Mouse (Mus musculus): ENCODE data around the gene Tmbim1. TPM values are rescaled to one million over a fixed set of nuclear protein-coding genes. Genes with fewer than 3 reads are reported as not detected.

Gene Tmbim1
- polyA plus RNA-seq, 1 experiment from 2014 or later = 18.8 TPM

DNA sequence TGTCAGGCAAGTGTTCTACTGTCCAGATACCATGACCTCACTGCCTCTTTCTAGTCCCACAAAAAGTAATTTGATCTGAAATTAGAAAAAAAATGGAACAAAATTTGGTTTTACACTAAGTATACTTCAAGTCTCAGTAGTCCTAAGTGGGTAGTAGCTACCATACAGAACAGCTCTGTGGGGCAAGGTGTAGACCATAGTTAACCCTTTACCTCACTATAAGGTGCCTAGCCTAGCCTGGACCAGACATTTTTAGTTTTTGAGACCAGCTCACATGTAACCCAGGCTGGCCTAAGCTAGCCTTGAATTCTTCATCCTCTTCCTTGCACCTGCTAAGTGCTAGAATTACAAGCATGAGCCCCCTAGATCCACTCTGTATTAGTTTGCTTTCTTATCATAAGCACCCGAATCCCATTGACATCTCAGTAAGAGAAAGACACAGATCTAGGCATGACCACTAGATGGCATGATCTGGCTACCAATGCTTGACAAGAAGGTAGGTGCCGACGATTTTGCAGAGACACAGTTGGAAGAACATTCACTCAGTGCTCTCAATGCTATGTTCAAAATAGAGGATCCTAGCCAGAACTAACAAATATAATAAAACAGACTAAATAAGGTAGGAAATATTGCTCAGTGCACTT, 7.7 kb upstream of the Tmbim1 start:
- ATAC-seq (ENCODE audit: low read depth) = 0 out of 2 replicates have a peak, but pooled peaks have one; percentile 27
- Histone ChIP-seq H3K9me3 (replicated peaks; ENCODE audit: control insufficient read depth, low read length) (no peaks in the 10 kb centered on the region), H3K4me1 (ENCODE audit: control insufficient read depth, low read depth, low read length) (peaks cover 3% of the 10 kb centered on the region), H3K27ac (ENCODE audit: low read length) (no peak overlapping the region), H3K36me3 (ENCODE audit: control insufficient read depth, insufficient read depth) (no peaks in the 10 kb centered on the region), H3K4me2 (ENCODE audit: low read depth, low read length) (no peak overlapping the region), H3K9ac (ENCODE audit: low read depth, low read length) (no peak overlapping the region), H3K27me3 (ENCODE audit: control insufficient read depth, insufficient read depth, low read depth, low read length) (no peaks in the 10 kb centered on the region), H3K4me3 (ENCODE audit: low read depth, low read length) (no peak overlapping the region)
- WGBS (ENCODE audit: insufficient replicate concordance) = 2% methylated on average over 3 of the region's 3 CpGs

- H3K9me3 ChIP-seq (replicated peaks; ENCODE audit: control insufficient read depth, low read length) = no peaks in the 10 kb centered on the region
- H3K4me1 ChIP-seq (ENCODE audit: control insufficient read depth, low read depth, low read length) = peaks cover 17% of the 10 kb centered on the region
- H3K36me3 ChIP-seq (ENCODE audit: control insufficient read depth, insufficient read depth) = no peaks in the 10 kb centered on the region
- no peak overlapping the region for H3K9ac ChIP-seq (ENCODE audit: low read depth, low read length)
- no peak overlapping the region for H3K27ac ChIP-seq (ENCODE audit: low read length)
- ATAC-seq (ENCODE audit: low read depth) = 0 out of 2 replicates have a peak, but pooled peaks have one; percentile 16
- 32% methylated on average over 3 of the region's 3 CpGs for WGBS (ENCODE audit: insufficient replicate concordance)
- no peaks in the 10 kb centered on the region for H3K27me3 ChIP-seq (ENCODE audit: control insufficient read depth, insufficient read depth, low read depth, low read length)
- no peak overlapping the region for H3K4me3 ChIP-seq (ENCODE audit: low read depth, low read length)
- H3K4me2 ChIP-seq (ENCODE audit: low read depth, low read length) = no peak overlapping the region
These were observed 4.3 kb upstream of the Tmbim1 start for GRCm38 (mm10) chr1:74309767-74310166.

DNA sequence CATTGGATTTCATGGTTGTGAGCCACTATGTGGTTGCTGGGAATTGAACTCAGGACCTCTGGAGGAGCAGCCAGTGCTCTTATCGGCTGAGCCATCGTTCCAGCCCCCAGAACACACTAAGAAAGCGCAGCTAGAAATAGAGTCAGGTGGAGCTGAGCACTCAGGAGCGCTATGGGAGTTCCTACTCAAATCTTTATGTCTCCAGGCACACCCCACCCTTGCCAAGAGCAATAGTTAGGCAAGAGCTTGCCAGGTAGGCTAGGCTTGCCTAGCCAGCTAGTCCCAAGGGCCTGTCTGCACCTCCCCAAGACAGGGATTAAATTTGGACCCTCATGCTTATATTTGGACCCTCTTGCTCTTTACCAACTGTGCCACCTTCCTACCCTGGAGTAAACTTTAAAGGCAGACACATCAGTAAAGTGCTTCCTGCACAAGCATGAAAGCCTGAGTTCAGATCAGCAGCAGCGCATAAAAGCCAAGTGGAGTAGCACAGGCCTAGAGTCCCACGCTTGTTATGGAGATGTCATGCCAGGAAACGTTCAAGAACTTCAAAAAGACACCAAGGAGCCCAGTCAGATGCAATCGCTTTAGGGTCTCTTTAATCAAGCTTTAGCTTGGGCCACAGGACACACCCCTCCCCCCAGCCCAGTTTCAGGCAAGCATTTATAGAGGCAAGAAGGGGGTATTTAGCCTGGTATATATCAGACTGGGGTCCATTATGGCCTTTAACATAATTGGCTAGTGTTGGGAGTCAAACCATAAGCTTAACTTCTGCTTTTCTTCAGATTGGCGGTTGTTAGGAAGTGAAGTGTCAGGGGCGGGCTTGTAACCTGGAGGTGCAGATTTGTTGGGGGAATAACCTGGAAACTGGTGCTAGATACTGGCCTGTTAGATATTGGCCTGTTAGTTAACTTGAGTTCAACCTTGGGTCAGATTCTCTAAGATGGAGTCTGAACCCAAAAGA, 2.9 kb upstream of the Tmbim1 start:
- Histone ChIP-seq H3K27ac (ENCODE audit: low read length) (no peak overlapping the region), H3K4me1 (ENCODE audit: control insufficient read depth, low read depth, low read length) (peaks cover 27% of the 10 kb centered on the region), H3K36me3 (ENCODE audit: control insufficient read depth, insufficient read depth) (no peaks in the 10 kb centered on the region), H3K9ac (ENCODE audit: low read depth, low read length) (no peak overlapping the region), H3K4me2 (ENCODE audit: low read depth, low read length) (no peak overlapping the region), H3K27me3 (ENCODE audit: control insufficient read depth, insufficient read depth, low read depth, low read length) (no peaks in the 10 kb centered on the region), H3K9me3 (replicated peaks; ENCODE audit: control insufficient read depth, low read length) (no peaks in the 10 kb centered on the region), H3K4me3 (ENCODE audit: low read depth, low read length) (no peak overlapping the region)
- WGBS (ENCODE audit: insufficient replicate concordance) = 54% methylated on average over 10 of the region's 10 CpGs
- ATAC-seq (ENCODE audit: low read depth) = no peak

- H3K27ac ChIP-seq (ENCODE audit: low read length) = no peak overlapping the region
- ATAC-seq (ENCODE audit: low read depth) = no peak
These were observed 1.7 kb upstream of the Tmbim1 start for GRCm38 (mm10) chr1:74307146-74307545.

GRCm38 (mm10) chr1:74304946-74305345, 476 bp downstream of the Tmbim1 start:
- WGBS (ENCODE audit: insufficient replicate concordance) = 78% methylated on average over 4 of the region's 4 CpGs
- ATAC-seq (ENCODE audit: low read depth) = no peak
- no peak overlapping the region for H3K27ac ChIP-seq (ENCODE audit: low read length)
- no peaks in the 10 kb centered on the region for H3K36me3 ChIP-seq (ENCODE audit: control insufficient read depth, insufficient read depth)
- no peak overlapping the region for H3K4me2 ChIP-seq (ENCODE audit: low read depth, low read length)
- no peak overlapping the region for H3K9ac ChIP-seq (ENCODE audit: low read depth, low read length)
- H3K27me3 ChIP-seq (ENCODE audit: control insufficient read depth, insufficient read depth, low read depth, low read length) = no peaks in the 10 kb centered on the region
- H3K9me3 ChIP-seq (replicated peaks; ENCODE audit: control insufficient read depth, low read length) = no peaks in the 10 kb centered on the region
- H3K4me1 ChIP-seq (ENCODE audit: control insufficient read depth, low read depth, low read length) = peaks cover 43% of the 10 kb centered on the region
- no peak overlapping the region for H3K4me3 ChIP-seq (ENCODE audit: low read depth, low read length)

More at GRCm38 (mm10) chr1:74307146-74307545, 1.7 kb upstream of the Tmbim1 start:
- no peak overlapping the region for H3K4me3 ChIP-seq (ENCODE audit: low read depth, low read length)
- WGBS (ENCODE audit: insufficient replicate concordance) = 89% methylated on average over 1 of the region's 1 CpGs
- peaks cover 36% of the 10 kb centered on the region for H3K4me1 ChIP-seq (ENCODE audit: control insufficient read depth, low read depth, low read length)
- no peaks in the 10 kb centered on the region for H3K9me3 ChIP-seq (replicated peaks; ENCODE audit: control insufficient read depth, low read length)
- no peaks in the 10 kb centered on the region for H3K36me3 ChIP-seq (ENCODE audit: control insufficient read depth, insufficient read depth)
- no peak overlapping the region for H3K9ac ChIP-seq (ENCODE audit: low read depth, low read length)
- no peaks in the 10 kb centered on the region for H3K27me3 ChIP-seq (ENCODE audit: control insufficient read depth, insufficient read depth, low read depth, low read length)
- no peak overlapping the region for H3K4me2 ChIP-seq (ENCODE audit: low read depth, low read length)

DNA sequence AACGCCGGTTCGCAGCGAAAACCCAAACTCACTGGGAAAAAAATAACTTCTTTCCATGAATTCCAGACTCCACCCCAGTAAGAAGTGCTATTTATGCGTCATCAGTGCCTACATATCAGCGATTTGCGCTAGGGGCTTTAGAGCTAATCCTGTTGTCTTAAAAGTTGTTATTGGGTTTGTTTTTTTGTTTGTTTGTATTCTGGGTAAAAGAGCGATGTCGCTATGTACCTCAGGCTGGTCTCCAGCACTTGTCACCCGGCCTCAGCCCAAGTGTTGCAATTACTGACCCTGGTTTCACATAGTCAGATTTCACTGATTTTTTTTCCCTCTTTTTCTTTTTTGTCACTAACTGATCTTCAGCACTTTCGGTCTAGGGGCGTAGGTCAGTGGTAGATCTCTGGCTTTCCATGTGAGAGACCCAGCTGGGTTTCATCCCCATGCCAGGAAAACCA, 1.1 kb downstream of the Tmbim1 start:
- peak; percentile 5 for ATAC-seq (ENCODE audit: low read depth)

GRCm38 (mm10) chr1:74303509-74304338, 1.7 kb downstream of the Tmbim1 start:
- WGBS (ENCODE audit: insufficient replicate concordance) = under 1% methylated on average over 56 of the region's 56 CpGs

More for the DNA sequence above, 1.1 kb downstream of the Tmbim1 start:
- Histone ChIP-seq H3K9ac (ENCODE audit: low read depth, low read length) (peak overlapping the region; percentile 89), H3K9me3 (replicated peaks; ENCODE audit: control insufficient read depth, low read length) (no peaks in the 10 kb centered on the region), H3K27me3 (ENCODE audit: control insufficient read depth, insufficient read depth, low read depth, low read length) (no peaks in the 10 kb centered on the region), H3K4me2 (ENCODE audit: low read depth, low read length) (peak overlapping the region; percentile 92), H3K4me1 (ENCODE audit: control insufficient read depth, low read depth, low read length) (peaks cover 48% of the 10 kb centered on the region), H3K4me3 (ENCODE audit: low read depth, low read length) (peak overlapping the region; percentile 86), H3K27ac (ENCODE audit: low read length) (peak overlapping the region; percentile 77), H3K36me3 (ENCODE audit: control insufficient read depth, insufficient read depth) (no peaks in the 10 kb centered on the region)
- 5% methylated on average over 12 of the region's 12 CpGs for WGBS (ENCODE audit: insufficient replicate concordance)

GRCm38 (mm10) chr1:74302835-74303234, 2.6 kb downstream of the Tmbim1 start:
- no peak overlapping the region; the same call in 1 of the 2 replicates for H3K9ac ChIP-seq (ENCODE audit: low read depth, low read length)
- ATAC-seq (ENCODE audit: low read depth) = no peak
- no peaks in the 10 kb centered on the region; the same call in 1 of the 2 replicates for H3K36me3 ChIP-seq (ENCODE audit: control insufficient read depth, insufficient read depth)
- H3K4me2 ChIP-seq (ENCODE audit: low read depth, low read length) = peak overlapping the region; percentile 92
- WGBS (ENCODE audit: insufficient replicate concordance) = 67% methylated on average over 2 of the region's 2 CpGs
- H3K4me1 ChIP-seq (ENCODE audit: control insufficient read depth, low read depth, low read length) = peaks cover 52% of the 10 kb centered on the region
- no peaks in the 10 kb centered on the region for H3K27me3 ChIP-seq (ENCODE audit: control insufficient read depth, insufficient read depth, low read depth, low read length)
- H3K9me3 ChIP-seq (replicated peaks; ENCODE audit: control insufficient read depth, low read length) = no peaks in the 10 kb centered on the region
- H3K4me3 ChIP-seq (ENCODE audit: low read depth, low read length) = peak overlapping the region; percentile 86
- H3K27ac ChIP-seq (ENCODE audit: low read length) = peak overlapping the region; percentile 21; the same call in 1 of the 2 replicates

More at GRCm38 (mm10) chr1:74303509-74304338, 1.7 kb downstream of the Tmbim1 start:
- Histone ChIP-seq H3K4me2 (ENCODE audit: low read depth, low read length) (peak overlapping the region; percentile 92), H3K27me3 (ENCODE audit: control insufficient read depth, insufficient read depth, low read depth, low read length) (no peaks in the 10 kb centered on the region), H3K4me3 (ENCODE audit: low read depth, low read length) (peak overlapping the region; percentile 86), H3K9me3 (replicated peaks; ENCODE audit: control insufficient read depth, low read length) (no peaks in the 10 kb centered on the region), H3K4me1 (ENCODE audit: control insufficient read depth, low read depth, low read length) (peaks cover 54% of the 10 kb centered on the region), H3K36me3 (ENCODE audit: control insufficient read depth, insufficient read depth) (no peaks in the 10 kb centered on the region; the same call in 1 of the 2 replicates), H3K27ac (ENCODE audit: low read length) (peak overlapping the region; percentile 77), H3K9ac (ENCODE audit: low read depth, low read length) (peak overlapping the region; percentile 89)
- ATAC-seq (ENCODE audit: low read depth) = peak; percentile 91
